Mouse (Mus musculus) activated CD4-positive, CD25-positive, alpha-beta regulatory T cell, adult 4 months (primary cell): ENCODE measurements around the gene Ccno. TPM values are rescaled to one million over a fixed set of nuclear protein-coding genes. Genes with fewer than 3 reads are reported as not detected.

Experiments used
- ATAC-seq: one replicate; pipeline ENCODE4 v1.8.0; 2017
- polyA plus RNA-seq, 2 experiments: library from polyadenylated mRNA; unstranded; fragments of 100-300 nt; shearing (Covaris generic); gene quantifications; one replicate each; pipeline ENCODE4 v1.2.1; 2017

The Ccno gene
- polyA plus RNA-seq, result not detected

DNA sequence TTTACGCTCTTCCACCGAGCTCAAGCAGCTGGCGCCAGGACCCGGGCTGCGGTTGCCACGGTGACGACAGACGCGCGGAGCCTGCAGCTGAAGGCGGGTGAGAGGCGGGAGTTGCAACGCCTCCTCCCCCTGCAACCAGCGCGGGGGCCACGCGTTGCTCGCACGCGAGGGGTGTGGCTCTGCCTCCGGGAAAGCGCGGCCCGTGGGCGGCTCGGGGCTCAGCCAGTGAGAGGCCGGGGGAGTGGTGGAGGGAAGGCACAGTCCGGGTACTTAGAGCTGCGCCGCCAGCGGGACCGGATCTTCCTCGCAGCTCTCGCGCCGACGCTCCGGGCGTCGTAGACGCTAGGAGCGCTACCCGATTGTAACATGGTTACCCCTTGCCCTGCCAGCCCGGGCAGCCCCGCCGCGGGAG, at the start of gene Ccno:
Gene Ccno, plus strand, starts transcription at position 271 of the 412 bp plus-strand sequence.
- peak; percentile 96 for ATAC-seq

DNA sequence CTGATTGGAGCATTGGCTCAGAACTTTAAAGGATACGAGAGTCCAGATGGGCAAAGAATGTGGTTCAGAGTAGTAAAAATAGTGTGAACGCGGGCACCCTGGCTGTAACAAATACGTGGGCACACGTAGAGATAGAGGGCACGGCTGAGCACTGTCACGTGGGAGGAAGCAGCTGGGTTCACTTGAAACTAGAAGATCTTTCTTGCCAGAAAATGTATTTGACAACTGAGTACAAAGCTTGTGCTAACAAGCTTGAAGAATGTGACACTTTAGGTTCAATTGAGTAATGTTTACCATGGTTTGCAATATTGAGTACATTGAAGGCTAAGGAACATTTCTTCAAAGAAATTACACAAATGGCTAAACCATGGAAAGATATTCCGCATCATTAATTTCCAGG, 49.5 kb upstream of the Ccno start:
- ATAC-seq, result no peak

DNA sequence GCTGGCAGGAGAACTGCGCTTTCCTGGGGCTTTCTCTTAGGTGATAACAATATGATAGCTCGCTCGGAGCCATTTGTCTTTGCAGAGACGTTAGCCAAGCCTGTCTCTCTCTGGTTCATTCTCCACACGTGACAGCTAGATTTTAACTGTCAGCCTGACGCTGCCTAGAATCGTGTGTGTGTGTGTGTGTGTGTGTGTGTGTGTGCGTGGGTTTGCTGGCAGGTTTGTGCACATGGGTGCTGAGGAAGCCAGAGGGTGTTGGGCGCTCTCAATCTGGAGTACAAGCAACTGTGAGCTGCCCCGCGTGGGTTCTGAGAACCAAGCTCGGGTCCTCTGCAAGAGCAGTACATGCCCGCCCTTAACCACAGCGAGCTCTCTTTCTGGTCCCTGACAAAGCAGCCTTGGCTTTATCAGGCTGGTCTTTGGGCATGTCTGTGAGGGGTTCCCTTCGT, 45.7 kb upstream of the Ccno start:
- no peak for ATAC-seq

DNA sequence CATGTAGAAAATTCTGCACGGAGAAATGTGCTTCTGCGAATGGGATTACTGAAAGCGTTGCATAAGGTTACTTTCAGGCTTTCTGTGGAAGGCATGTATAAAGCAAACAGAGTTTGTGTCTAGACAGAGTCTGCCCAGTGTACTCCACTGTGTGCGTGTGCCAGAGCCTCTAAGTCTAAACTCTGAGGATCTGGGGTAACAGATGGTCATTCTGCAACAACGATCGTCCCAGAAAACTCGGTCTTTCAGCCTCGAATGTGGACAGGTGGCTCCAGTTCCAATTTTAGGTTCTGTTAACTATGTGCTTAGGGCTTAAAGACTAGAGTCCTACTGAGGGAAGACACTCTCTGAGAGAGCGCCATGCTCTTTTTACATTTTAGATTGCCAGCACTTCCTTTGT, 42.3 kb upstream of the Ccno start:
- ATAC-seq, result no peak

DNA sequence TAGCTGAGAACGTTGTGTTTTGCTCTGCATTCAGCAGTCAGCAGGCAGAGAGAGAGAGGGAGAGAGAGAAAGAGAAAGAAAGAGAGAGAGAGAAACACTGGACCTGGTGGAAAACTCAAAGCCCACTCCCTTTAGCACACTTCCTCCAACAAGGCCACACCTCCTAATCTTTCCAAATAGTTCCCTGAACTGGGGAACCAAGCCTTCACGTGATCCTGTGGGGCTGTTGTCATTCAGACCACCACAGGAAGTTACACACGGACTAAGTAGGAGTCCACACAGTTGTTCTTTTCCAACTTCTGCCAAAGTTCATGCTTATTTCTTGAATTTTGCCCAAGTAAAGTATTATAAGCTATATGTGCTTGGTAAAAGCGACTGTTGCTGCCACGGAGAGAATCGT, 41.7 kb upstream of the Ccno start:
- ATAC-seq, result no peak

DNA sequence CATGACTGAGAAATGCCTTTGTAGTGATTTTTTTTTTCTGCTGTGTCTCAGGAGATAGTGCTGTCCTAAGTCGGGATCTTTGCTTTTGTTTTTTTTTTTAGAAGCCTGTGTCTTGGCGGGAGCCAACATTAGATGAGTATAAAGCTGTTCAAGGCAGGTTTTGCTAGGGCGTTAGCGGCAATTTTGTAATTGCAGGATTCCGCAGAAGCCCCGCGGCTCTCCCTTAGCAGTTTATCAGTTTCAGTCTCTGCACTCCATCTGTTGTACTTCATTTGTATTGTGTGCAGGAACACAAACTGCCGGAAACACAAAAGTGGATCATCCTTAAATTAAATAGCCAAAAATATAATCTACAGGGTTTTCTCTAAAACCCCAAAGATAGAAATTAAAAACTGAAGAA, 33.5 kb upstream of the Ccno start:
- ATAC-seq, result no peak

DNA sequence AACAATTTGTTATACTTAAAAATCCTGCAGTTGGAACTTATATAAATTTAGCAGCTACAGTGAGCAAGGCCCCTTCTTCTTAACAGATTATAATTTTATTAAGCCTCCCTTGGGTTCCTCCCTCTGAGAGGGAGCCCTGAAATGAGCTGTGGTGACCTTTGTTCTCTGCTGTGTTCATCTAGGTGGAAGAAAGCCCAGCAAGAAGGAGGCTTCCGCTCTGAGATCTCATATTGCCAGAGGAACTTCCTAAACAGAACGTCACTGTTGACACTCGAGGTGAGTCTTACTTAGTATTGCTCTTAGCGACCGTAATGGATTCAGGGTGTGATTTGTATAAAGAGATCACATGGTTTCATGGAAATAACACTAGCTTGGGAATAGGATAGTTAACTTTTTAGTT, 24.5 kb upstream of the Ccno start:
- no peak for ATAC-seq

DNA sequence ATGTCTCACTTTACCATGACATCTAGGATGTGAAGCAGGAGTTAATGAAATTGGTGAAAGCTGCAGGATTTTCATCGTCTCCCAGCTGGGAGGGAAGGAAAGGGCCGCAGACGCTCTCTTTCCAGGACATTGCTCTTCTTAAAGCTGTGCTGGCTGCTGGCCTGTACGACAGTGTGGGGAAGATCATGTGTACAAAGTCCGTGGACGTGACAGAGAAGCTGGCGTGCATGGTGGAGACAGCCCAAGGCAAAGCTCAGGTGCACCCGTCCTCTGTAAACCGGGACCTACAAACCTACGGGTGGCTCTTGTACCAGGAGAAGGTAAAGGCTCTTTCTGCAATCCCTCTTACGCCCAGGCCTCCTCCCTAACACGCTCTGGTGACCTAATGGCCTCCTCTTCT, 23.2 kb upstream of the Ccno start:
- ATAC-seq, result no peak

DNA sequence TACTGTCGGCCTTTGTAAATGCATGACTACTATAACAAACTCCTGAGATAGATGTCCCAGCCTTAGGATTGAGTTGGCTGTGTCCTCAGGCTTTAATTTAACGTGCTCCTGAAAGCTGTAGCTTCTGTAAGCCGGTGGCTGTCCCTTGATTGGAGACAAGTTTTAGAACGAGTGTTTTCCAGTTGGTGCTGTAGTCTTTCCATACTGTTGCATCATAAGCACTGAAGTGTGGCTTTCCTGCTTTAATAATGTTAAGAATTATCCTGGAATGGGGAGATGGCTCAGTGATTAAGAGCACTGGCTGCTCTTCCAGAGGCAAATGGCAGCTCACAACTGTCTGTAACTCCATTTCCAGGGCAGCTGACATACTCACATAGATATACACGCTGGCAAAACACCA, 20.3 kb upstream of the Ccno start:
- no peak for ATAC-seq

DNA sequence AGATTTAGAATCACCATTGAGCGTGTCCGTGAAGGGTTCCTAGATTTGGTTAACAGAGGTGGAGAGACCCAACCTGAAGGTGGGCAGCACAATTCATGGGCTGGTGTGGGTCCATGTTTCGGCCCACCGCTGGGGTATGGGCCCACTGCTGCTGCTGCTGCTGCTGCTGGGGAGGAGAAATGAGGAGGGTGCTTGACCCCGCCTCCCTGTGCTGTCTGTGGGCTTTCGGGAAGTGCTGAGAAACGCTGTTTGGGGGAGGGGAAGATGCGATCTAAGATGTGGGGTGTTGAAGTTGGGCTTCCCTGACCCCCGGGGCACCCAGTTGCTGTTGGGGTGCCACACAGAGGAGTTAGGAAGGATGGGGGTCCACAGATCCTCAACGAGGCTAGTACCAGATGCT, 10.9 kb upstream of the Ccno start:
- ATAC-seq, result no peak

DNA sequence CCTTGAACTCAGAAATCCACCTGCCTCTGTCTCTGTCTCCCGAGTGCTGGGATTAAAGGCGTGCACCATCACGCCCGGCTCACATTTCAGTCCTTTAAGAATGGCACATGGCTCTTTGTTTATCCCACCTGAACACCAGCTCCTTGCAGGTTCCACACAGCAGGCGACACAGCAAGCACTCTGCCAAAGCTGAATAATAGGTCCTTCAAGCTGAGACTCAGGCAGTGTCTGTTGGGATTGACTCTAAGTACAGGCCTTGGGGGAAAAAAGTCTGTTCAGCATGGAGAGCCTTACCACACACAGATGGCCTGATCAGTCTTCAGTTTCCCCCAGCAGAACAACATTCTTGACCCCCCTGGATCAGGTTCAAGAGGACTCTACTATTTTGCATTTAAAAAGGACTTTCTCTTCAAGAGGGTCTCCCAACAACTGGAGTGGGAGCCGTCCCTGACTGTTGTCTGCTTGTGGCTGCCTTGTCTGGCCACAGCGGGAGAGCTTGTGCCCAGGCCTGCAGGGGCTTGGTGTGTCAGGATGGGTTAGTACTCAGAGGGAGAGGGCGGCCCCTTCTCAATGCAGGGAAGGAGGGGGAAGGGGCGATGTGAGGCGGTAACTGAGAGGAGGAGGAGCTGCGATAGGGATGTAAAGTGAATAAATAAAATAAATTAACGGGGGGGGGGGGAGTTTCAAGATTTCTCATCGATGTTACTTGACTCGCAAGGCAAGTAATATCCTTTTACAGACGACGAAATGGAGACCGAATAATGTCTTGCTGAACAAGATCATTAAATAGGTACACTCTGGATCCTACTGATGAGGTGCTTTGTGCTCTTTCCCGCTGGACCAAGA, 1.8 kb upstream of the Ccno start:
- no peak for ATAC-seq

DNA sequence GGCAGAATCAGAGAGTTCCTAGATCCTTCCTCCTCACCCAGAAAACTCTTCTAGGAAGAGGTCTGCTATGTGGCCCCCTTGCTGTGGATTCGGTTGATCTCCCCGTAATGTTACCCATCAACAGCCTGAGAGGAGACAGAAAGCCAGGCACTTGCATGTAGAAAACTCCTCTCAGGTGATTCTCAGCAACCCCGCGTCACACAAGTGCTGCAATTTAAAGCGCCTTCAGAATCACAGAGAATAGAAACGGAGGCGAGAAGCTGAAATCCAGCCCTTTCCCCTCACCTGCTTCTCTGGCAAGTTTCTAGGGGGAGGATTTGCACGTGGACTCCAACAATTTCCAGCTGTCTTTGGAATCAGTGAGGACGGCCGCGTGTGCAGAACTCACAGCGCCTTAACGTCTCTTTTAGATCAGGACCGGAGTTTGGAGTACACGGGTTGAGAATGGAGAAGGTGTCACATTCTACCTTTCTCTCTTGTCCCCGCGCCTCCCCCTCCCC, 1.1 kb upstream of the Ccno start:
- ATAC-seq, result no peak

DNA sequence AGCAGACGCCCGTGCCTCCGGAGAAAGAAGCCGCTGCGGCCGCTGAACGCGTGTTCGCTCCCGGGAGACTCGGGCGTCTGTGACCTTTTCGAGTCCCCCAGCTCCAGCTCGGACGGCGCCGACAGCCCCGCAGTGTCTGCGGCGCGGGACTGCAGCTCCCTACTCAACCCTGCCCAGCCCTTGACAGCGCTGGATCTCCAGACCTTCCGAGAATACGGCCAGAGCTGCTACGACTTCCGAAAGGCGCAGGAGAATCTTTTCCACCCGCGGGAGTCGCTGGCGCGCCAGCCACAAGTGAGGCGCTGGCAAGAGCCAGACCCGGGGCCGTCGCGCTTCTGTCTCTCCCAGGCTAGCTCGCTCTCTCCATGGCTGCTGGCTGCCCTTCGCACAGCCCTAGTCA, 389 bp downstream of the Ccno start:
- peak; percentile 2 for ATAC-seq

DNA sequence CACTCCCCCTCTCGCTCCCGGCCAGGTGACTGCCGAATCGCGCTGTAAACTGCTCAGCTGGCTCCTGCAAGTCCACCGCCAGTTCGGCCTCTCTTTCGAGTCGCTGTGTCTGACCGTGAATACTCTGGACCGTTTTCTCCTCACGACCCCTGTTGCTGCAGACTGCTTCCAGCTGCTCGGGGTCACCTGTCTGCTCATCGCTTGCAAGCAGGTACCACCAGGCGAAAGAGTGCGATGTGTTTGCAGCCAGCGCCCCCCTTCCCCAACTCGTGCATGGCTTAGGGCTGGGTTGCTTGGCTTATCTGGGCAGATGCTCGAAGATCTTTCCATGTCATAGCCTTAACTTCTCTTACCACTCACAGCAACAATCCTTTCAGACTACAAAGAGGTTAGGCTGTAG, 1.3 kb downstream of the Ccno start:
- ATAC-seq, result no peak

DNA sequence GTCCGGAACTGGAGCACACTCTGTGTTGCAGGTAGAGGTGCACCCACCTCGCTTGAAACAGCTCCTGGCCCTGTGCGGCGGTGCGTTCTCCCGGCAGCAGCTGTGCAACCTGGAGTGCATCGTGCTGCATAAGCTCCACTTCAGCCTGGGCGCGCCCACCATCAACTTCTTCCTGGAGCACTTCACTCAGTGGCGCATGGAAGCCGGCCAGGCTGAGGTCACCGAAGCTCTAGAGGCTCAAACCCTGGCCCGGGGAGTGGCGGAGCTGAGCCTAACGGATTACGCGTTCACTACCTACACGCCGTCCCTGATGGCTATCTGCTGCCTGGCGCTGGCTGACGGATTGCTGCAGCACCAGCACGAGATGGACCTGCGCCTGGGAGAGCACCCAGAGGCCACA, 1.9 kb downstream of the Ccno start:
- ATAC-seq, result no peak

DNA sequence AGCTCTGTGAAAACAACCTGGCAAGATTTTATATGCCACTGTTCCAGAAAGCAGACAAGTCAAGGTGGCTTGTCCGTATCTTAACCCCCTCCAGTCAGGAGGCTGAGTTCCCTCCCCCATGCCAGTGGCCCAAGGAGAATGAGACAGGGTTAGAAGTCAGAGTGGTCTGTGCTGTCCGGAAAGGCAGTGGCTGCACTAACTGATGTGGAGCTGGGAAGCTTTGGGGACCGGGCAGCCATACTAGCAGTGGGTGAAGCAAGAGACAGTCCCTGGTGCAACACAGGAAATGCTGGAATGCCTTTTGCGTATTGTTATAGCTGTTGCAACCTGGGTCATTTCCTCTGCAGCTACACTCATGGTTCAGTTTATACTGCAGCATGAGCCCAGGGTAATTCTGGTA, 2.7 kb downstream of the Ccno start:
- ATAC-seq, result no peak

DNA sequence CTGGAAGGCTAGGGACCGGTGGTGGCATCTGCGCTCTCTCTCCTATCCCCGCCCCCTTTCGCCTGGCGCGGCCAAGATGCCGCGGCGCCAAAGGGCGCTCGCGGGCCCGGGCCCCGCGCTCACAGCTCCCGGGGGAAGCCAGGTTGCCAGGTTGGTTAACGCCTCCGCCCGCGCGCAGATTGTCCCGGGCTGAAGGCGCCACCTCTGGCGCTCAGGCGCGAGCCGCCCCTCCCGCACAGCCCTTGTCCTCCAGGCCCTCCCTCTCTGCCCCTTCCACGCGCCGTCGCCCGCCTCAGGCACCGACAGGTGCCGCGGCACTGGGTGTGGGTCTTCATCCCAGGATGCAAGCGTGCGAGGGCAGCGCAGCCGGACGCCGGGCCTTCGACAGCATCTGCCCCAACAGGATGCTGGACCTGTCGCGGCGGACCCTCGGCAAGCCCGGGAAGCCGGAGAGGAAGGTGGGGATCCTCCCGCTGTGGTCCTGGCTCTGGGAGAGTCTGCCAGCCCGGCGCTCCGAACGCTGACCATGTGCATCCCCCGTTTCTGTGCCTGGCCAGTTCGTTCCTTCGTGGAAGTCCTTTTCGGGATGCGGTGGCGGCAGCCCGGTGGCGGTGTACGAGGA, 6.0 kb downstream of the Ccno start, which contains the start of gene Mcidas:
Gene Mcidas, plus strand, starts transcription at position 315 of the 622 bp plus-strand sequence.
- peak; percentile 28 for ATAC-seq

DNA sequence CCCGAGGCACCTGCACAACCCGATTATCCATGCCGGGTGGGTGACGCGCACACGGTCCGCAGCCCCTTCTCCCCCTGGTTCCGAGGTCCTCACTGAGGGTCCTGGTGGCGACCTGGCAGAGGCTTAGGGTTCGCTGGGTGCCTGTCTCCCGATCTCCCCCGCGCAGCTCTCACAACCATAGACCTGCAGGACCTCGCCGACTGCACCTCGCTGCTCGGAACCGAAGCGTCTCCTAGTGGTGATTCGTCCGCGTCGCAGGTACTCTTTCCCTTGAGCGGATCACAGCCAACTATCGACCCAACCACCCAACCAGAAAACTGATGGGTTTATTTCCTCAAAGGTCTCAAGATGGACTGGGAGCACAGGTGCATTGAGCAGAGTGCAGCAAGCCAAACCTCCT, 6.6 kb downstream of the Ccno start:
- ATAC-seq, result peak; percentile 89

DNA sequence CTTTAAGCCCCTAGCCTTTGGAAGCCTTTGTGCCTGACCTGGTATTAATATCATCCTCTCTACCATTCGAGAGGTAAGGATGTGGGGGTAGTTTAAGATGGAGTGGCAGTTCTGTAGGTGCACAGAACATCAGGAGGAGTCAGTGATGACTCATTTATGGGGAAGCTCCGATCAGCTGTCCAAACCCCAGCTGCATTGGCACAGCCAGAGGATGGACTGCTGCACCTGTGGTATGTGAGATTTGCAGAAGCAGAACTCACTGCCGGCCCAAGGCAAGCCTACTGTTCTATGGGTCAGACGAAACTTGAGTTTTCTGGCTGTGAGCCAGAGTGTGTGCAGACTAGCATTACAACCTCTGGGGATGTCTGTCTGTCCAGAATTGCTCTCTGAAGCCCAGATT, 8.8 kb downstream of the Ccno start:
- ATAC-seq, result no peak

DNA sequence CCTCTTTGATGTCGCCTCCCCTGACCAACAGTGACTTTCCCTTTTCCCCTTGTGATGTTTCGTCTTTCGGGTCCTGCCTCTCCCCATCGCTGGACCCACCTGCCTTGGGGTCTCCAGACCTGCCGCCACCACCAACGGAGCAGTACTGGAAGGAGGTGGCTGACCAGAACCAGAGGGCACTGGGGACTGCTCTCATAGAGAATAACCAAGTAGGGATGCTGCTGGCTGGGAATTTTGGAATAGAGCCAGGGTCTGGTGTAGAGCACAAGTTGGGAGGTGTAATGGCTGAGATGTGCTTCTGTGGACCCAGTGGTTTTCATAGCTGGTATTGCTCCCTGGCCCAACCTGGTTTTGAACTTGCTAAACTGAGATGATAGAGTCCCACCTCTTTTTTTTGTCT, 9.8 kb downstream of the Ccno start:
- ATAC-seq, result no peak

DNA sequence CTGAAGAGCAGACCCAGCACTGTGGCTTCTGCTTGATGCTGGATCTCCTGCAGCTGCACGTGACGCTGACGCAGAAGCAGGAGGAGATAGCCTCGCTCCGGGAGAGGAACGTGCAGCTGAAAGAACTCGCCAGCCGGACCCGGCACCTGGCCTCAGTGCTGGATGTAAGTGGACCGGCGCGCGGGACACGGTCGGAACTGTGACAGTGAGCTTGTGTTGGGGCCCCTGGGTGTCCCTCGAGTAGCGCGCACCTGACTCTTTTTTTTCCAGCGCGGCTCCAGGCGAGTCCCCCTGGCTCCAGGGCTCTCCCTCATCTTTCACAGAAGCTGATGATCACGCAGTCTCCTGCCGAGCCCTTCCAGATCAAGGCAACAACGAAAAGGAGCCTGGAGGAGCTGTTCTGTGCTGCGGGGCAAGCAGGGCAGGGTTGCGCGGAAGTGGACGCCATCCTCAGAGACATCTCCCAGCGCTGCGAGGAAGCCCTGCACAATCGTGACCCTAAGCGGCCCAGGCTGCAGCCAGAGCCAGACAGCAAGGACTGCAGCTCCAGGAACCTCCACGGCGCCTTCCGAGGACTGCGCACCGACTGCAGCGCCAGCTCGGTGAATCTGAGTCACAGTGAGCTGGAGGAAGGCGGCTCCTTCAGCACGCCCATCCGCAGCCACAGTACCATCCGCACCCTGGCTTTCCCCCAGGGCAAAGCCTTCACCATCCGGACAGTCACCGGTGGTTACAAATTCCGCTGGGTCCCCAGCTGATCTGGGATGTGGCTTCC, 11.0 kb downstream of the Ccno start:
- ATAC-seq, result peak; percentile 38

DNA sequence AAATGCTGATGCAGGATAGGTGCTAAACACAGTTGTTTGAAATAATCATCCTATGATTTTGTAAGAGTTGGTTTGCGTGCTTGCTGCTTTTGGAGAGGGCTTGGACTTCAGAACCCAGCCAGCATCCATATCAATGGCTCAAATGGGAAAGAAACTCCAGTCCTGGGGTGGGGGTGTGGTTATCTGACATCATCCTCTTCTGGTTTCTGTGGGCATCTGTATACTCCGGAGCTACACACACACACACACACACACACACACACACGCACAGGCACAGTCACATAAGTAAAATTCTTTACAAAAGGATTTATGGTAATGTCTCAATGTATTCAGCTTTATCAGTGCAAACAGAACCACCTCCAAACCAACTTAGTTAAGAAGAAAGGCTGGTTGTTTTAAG, 12.5 kb downstream of the Ccno start:
- no peak for ATAC-seq

DNA sequence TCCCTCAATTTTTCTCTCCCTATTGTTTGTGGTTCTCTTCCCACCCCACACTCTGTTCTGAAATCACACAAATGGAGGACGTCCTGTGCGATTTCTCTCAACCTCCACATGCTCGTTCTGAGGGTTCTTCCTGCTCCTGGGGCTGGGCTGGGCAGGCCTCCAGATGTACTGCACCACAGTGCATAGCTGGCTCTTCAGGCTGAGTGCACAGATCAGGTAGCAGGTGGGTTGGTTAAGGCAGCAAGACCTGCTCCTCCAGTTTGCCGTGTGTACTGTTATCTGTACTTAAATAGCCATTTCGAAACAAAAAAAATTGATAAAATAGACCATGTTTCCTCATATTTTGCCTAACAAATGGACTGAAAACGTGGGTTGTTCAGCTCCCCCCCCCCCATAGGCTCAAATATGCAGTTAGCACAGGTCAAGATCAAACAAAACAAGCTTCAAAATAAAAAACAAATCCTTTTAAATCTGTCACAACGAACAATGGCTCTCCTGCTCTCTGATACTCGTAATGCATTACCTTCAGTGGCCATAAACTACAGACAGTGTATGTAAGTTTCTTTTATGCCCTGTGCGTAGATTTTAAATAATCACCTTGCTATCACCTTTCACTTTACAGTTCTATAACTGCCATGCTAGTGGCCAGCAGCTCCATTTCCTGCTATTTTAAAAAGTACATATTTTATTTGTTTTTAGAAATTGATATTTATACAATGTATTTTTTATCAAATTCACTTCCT, 13.1 kb downstream of the Ccno start:
- no peak for ATAC-seq
